In genomic region chr2:172866356-172866755, GRCm38 (mm10) we compare ENCODE assay signal across 20 mouse cellular contexts.
DNase-seq lines count a peak whose midpoint lies in the region; ATAC-seq and TF ChIP-seq lines count a peak whose summit lies in the region.
"Had no signal": no experiment of that assay in that cellular context is flagged by ENCODE, and none has a peak within 500 bp of the region (broad histone marks: within the 10 kb centered on the region; RNA-seq: fewer than 3 reads in every experiment).

No protein-coding gene starts in this region.

- H3K9ac ChIP-seq in heart, embryonic 14.5 days (ENCODE audit: low read length): no peak overlapping the region
- no peak overlapping the region for H3K9ac ChIP-seq in stomach, embryonic 14.5 days (replicated peaks; ENCODE audit: low read depth, low read length)
- no peak overlapping the region for H3K9ac ChIP-seq in stomach, postnatal 0 days (ENCODE audit: low read length)
- H3K9ac ChIP-seq: forebrain, embryonic 15.5 days; liver, embryonic 15.5 days; midbrain, embryonic 13.5 days; neural tube, embryonic 15.5 days had no signal

- H3K27me3 ChIP-seq in heart, embryonic 14.5 days (ENCODE audit: control insufficient read depth, insufficient read depth, low read length): no peaks in the 10 kb centered on the region
- no peaks in the 10 kb centered on the region for H3K27me3 ChIP-seq in stomach, embryonic 14.5 days (ENCODE audit: control insufficient read depth, insufficient read depth, low read length)
- no peaks in the 10 kb centered on the region; the same call in 1 of the 2 replicates for H3K27me3 ChIP-seq in stomach, postnatal 0 days (ENCODE audit: control insufficient read depth, insufficient read depth, low read length)
- H3K27me3 ChIP-seq in limb, embryonic 10.5 days (ENCODE audit: low read depth, poor library complexity, severe bottlenecking): peaks cover 33% of the 10 kb centered on the region
- H3K27me3 ChIP-seq: forebrain, embryonic 15.5 days; midbrain, embryonic 13.5 days; Patski had no signal

- H3K27ac ChIP-seq in heart, embryonic 14.5 days (replicated peaks in 1 of 2; ENCODE audit: control insufficient read depth in 1 of 2, insufficient read depth in 1 of 2, low read depth in 2 of 2, low read length in 2 of 2): peak overlapping the region; percentile 58 to 69
- H3K27ac ChIP-seq in stomach, embryonic 14.5 days (ENCODE audit: low read length): peak overlapping the region; percentile 84
- H3K27ac ChIP-seq in stomach, postnatal 0 days (replicated peaks): no peak overlapping the region
- peak overlapping the region; percentile 84 for H3K27ac ChIP-seq in limb, embryonic 10.5 days
- H3K27ac ChIP-seq: forebrain, embryonic 15.5 days; layer of hippocampus, adult 2 months; left cerebral cortex, adult 2 months; liver, embryonic 15.5 days; midbrain, embryonic 13.5 days; neural tube, embryonic 15.5 days had no signal

- no peak for ATAC-seq in heart, embryonic 14.5 days (ENCODE audit: insufficient number of reproducible peaks, insufficient read depth, low FRiP score, low read depth)
- no peak for ATAC-seq in stomach, embryonic 14.5 days (ENCODE audit: insufficient number of reproducible peaks, insufficient read depth, low FRiP score, low read depth)
- no peak for ATAC-seq in stomach, postnatal 0 days (ENCODE audit: low FRiP score, low TSS enrichment)
- ATAC-seq: forebrain, embryonic 15.5 days; midbrain, embryonic 13.5 days; Patski had no signal

- 47% methylated on average over 5 of the region's 5 CpGs for WGBS in heart, embryonic 14.5 days
- 74% methylated on average over 5 of the region's 5 CpGs for WGBS in stomach, embryonic 14.5 days
- WGBS in stomach, postnatal 0 days: 66% methylated on average over 5 of the region's 5 CpGs
- 76% methylated on average over 5 of the region's 5 CpGs for WGBS in limb, embryonic 10.5 days

- no peak overlapping the region for H3K4me2 ChIP-seq in heart, embryonic 14.5 days (ENCODE audit: low read length)
- no peak overlapping the region for H3K4me2 ChIP-seq in stomach, embryonic 14.5 days (replicated peaks; ENCODE audit: low read depth, low read length)
- H3K4me2 ChIP-seq in stomach, postnatal 0 days (replicated peaks; ENCODE audit: low read depth): no peak overlapping the region
- H3K4me2 ChIP-seq: forebrain, embryonic 15.5 days; liver, embryonic 15.5 days; midbrain, embryonic 13.5 days; neural tube, embryonic 15.5 days had no signal

- TF ChIP-seq CTCF in stomach, postnatal 0 days (IDR thresholded peaks at IDR 0.05; ENCODE audit: low read depth): no peak

- DNase-seq in heart, postnatal 14 days: no peak
- DNase-seq in stomach, postnatal 0 days (ENCODE audit: low spot score): no peak
- DNase-seq in limb, embryonic 10.5 days (ENCODE audit: low spot score): no peak
- DNase-seq in urinary bladder, adult 18-20 months (ENCODE audit: low spot score in 2 of 2): no peak
- DNase-seq in cerebellum, adult 18-20 months: no peak
- DNase-seq: B cell, adult 2 months; cerebellum, postnatal 10 days; gastrocnemius, postnatal 36 days; right cerebral cortex, postnatal 25 days; thymus, adult 18-20 months had no signal

- peaks cover 57 to 59% of the 10 kb centered on the region in 2 experiments for H3K4me1 ChIP-seq in heart, embryonic 14.5 days (ENCODE audit: control insufficient read depth in 2 of 2, insufficient read depth in 2 of 2, low read length in 2 of 2)
- peaks cover 22% of the 10 kb centered on the region for H3K4me1 ChIP-seq in stomach, embryonic 14.5 days (ENCODE audit: control insufficient read depth, insufficient read depth, low read length)
- H3K4me1 ChIP-seq in stomach, postnatal 0 days (replicated peaks; ENCODE audit: control insufficient read depth, insufficient read depth): peaks cover 5% of the 10 kb centered on the region; the same call in 1 of the 2 replicates
- peaks cover 56% of the 10 kb centered on the region for H3K4me1 ChIP-seq in limb, embryonic 10.5 days
- H3K4me1 ChIP-seq: liver, embryonic 15.5 days had no signal

- no peaks in the 10 kb centered on the region for H3K9me3 ChIP-seq in heart, embryonic 14.5 days (ENCODE audit: control insufficient read depth, low read length)
- H3K9me3 ChIP-seq in stomach, embryonic 14.5 days (ENCODE audit: control insufficient read depth, low read depth, low read length): no peaks in the 10 kb centered on the region
- H3K9me3 ChIP-seq in stomach, postnatal 0 days (ENCODE audit: control insufficient read depth, low read length): no peaks in the 10 kb centered on the region
- 0 out of 2 replicates have a peak, but pooled peaks cover 4% of the 10 kb centered on the region for H3K9me3 ChIP-seq in limb, embryonic 10.5 days (replicated peaks)
- H3K9me3 ChIP-seq: forebrain, embryonic 15.5 days; liver, embryonic 15.5 days; midbrain, embryonic 13.5 days; neural tube, embryonic 15.5 days had no signal

- peaks cover 23% of the 10 kb centered on the region for H3K36me3 ChIP-seq in heart, embryonic 14.5 days (ENCODE audit: control insufficient read depth, insufficient read depth, low read length)
- no peaks in the 10 kb centered on the region; the same call in 1 of the 2 replicates for H3K36me3 ChIP-seq in stomach, embryonic 14.5 days (ENCODE audit: control insufficient read depth, insufficient read depth, low read length)
- no peaks in the 10 kb centered on the region for H3K36me3 ChIP-seq in stomach, postnatal 0 days (ENCODE audit: control insufficient read depth, insufficient read depth, low read length)
- H3K36me3 ChIP-seq in limb, embryonic 10.5 days: peaks cover 37% of the 10 kb centered on the region
- H3K36me3 ChIP-seq: forebrain, embryonic 15.5 days; liver, embryonic 15.5 days; midbrain, embryonic 13.5 days; neural tube, embryonic 15.5 days had no signal

- H3K4me3 ChIP-seq in heart, embryonic 14.5 days (ENCODE audit: control insufficient read depth in 1 of 2, insufficient read depth in 1 of 2, low read depth in 1 of 2, low read length in 2 of 2): no peak overlapping the region
- H3K4me3 ChIP-seq in stomach, embryonic 14.5 days (ENCODE audit: low read depth, low read length): no peak overlapping the region
- H3K4me3 ChIP-seq in stomach, postnatal 0 days (ENCODE audit: low read depth, low read length): no peak overlapping the region
- no peak overlapping the region for H3K4me3 ChIP-seq in limb, embryonic 10.5 days
- H3K4me3 ChIP-seq: forebrain, embryonic 15.5 days; layer of hippocampus, adult 2 months; left cerebral cortex, adult 2 months; liver, embryonic 15.5 days; midbrain, embryonic 13.5 days; myocyte; neural tube, embryonic 15.5 days had no signal

- intact Hi-C loops in heart, postnatal 14 days (cut with DNase I): no loop called here

- TF ChIP-seq EP300 in stomach, postnatal 0 days (optimal IDR thresholded peaks at IDR 0.05): no peak
